Mouse (Mus musculus) brain, embryonic 14.5 days (tissue): ENCODE data around the gene Daam1. TPM values are rescaled to one million over a fixed set of nuclear protein-coding genes. Genes with fewer than 3 reads are reported as not detected.

Experiments
- DNase-seq: peaks from one replicate; pipeline ENCODE4 v3.0.0-alpha.2; 2011; ENCODE audit warnings: low read depth
- CTCF ChIP-seq: fragments of 200-500 bp; IDR thresholded peaks from 2 replicates; pipeline ENCODE4 v1.5.1; 2012; ENCODE audit warnings: inconsistent platforms, mild to moderate bottlenecking, moderate library complexity, borderline replicate concordance; ENCODE audit not compliant: insufficient read depth, insufficient read length; ENCODE audit errors: extremely low read depth
- POLR2A ChIP-seq: fragments of 200-500 bp; IDR thresholded peaks from 2 replicates; pipeline ENCODE4 v1.6.1; 2012; ENCODE audit warnings: mild to moderate bottlenecking, inconsistent platforms, borderline replicate concordance; ENCODE audit not compliant: poor library complexity, insufficient read depth, insufficient read length, severe bottlenecking; ENCODE audit errors: extremely low read depth
- polyA plus RNA-seq: library from polyadenylated mRNA; depleted of rRNA; stranded (reverse); fragments of >200 nt; gene quantifications from 2 replicates; pipeline ENCODE4 v1.2.3, GENCODE M21; 2012

Gene Daam1
- polyA plus RNA-seq, 1 experiment, result 47.3 TPM

GRCm38 (mm10) chr12:71867345-71868240, 36.7 kb downstream of the Daam1 start:
- no peak for DNase-seq
- TF ChIP-seq CTCF (no peak), POLR2A (no peak)

- DNase-seq, result no peak
- TF ChIP-seq POLR2A (no peak), CTCF (no peak)
Measured at GRCm38 (mm10) chr12:71870644-71871043, 39.8 kb downstream of the Daam1 start.

- TF ChIP-seq POLR2A, result no peak
- TF ChIP-seq CTCF, result no peak
- no peak for DNase-seq
Measured at GRCm38 (mm10) chr12:71872330-71872729, 41.5 kb downstream of the Daam1 start.

DNA sequence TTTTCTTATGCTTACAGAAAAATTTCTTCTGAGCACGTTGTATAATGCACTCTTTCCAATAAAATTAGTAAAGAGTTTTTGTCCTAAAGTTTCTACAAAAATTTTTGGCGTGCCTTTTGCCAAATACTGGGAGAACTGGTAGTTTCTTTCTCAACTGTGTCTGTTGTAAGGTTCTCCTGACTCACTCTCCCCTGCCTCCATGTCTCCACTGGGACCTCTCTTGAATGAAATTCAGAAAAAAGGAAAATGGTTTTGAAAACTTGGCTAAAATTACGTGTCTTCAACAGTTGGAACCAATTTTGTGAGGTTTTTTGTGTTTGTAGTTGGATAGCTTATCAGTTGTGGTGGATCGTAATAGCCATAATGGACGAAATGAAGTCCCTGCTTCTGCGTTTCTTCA, 43.7 kb downstream of the Daam1 start:
- no peak for TF ChIP-seq POLR2A
- no peak for TF ChIP-seq CTCF

GRCm38 (mm10) chr12:71874984-71875383, 44.1 kb downstream of the Daam1 start:
- no peak for TF ChIP-seq CTCF
- no peak for DNase-seq

More for the DNA sequence above, 43.7 kb downstream of the Daam1 start:
- no peak for DNase-seq

DNA sequence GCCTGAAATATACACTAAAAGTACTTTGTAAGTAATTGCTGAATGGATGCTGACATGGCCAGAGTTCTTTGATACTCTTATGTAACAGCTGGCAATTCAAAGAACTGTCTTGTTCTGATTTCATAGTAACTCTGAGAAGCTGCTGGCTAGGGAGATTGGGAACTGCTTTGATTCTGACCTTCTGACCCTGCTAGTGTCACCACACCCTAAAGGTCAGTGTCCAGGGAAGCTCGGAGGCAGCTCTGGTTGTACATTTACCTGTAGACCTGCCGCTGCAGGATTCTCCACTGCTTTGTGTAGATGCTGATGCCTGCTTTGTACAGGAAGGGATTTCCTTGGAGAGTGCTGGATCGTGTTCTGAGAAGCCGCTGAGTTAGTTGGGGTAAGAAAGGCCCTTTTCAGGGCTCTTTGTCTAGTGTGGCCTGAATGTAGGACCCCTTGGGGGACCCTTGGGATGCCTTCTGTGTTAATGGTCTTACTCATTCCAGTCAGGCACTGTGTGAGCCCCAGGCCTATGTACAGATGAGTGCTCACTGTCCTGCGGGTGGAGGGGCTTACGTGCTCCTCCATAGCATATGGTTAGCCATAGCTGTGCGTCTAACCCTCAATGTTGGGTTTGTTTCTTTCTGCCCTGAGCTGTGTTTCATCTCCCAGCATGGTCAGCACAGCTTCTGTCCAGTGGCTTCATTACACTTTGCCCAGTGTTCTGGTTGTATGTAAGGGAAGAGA, 45.0 kb downstream of the Daam1 start:
- no peak for TF ChIP-seq POLR2A
- TF ChIP-seq CTCF, result no peak
- DNase-seq, result no peak

GRCm38 (mm10) chr12:71880987-71881386, 50.1 kb downstream of the Daam1 start:
- no peak for TF ChIP-seq POLR2A
- TF ChIP-seq CTCF, result no peak
- no peak for DNase-seq

DNA sequence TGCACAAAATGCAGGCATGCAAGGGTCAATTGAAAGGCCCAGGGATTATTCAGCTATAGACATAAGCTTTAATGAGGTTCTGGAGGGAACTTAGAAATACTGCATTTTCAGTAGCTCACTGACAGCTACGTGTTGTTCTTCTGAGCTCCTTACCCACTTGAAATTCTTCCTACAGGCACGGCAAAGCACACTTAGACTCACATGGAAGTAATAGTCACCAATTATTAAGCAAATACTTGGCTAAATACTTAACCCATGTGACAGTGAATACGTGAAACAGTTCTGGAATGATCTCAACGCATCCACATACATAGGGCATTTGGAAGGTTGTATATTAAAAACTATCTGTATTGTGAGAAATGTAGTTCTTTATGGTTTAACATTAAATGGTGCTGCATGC, 50.6 kb downstream of the Daam1 start:
- DNase-seq, result no peak
- TF ChIP-seq POLR2A, result no peak
- TF ChIP-seq CTCF, result no peak

GRCm38 (mm10) chr12:71883066-71883711, 52.3 kb downstream of the Daam1 start:
- no peak for DNase-seq

DNA sequence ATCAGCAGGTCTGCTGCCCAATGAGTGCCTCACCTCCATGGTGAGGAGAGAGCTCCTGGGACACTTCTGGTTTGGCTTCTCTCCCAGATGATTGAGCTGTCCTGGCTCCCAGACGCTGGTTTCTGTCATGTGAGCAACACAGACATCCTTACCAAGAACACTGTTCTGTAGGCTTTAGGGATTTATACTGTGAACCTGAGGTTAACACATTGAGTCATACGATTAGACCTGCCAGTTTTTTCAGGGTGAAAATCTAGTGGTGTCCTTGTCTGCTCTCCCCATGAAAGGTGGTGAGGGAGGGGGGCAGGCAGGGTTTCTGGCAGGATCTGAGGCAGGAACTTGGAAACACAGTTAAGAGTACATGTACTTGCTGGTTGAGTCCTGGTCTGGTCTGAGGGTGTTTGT, 54.3 kb downstream of the Daam1 start:
- no peak for TF ChIP-seq CTCF
- no peak for TF ChIP-seq POLR2A

More at GRCm38 (mm10) chr12:71883066-71883711, 52.3 kb downstream of the Daam1 start:
- no peak for TF ChIP-seq CTCF
- TF ChIP-seq POLR2A, result no peak

GRCm38 (mm10) chr12:71885717-71886116, 54.8 kb downstream of the Daam1 start:
- TF ChIP-seq CTCF, result no peak
- TF ChIP-seq POLR2A, result no peak

More for the DNA sequence above, 54.3 kb downstream of the Daam1 start:
- DNase-seq, result no peak

More at GRCm38 (mm10) chr12:71885717-71886116, 54.8 kb downstream of the Daam1 start:
- no peak for DNase-seq
